25 mouse cellular contexts compared by ENCODE assay signal in genomic region chr2:181142703-181143135, GRCm38 (mm10). TPM values are rescaled to one million over a fixed set of nuclear protein-coding genes. Genes with fewer than 3 reads are reported as not detected.
DNase-seq lines count a peak whose midpoint lies in the region; ATAC-seq and TF ChIP-seq lines count a peak whose summit lies in the region.
"Had no signal": no experiment of that assay in that cellular context is flagged by ENCODE, and none has a peak within 500 bp of the region (broad histone marks: within the 10 kb centered on the region; RNA-seq: fewer than 3 reads in every experiment).

No protein-coding gene starts in this region.

- peak; percentile 47 for DNase-seq in gastrocnemius, adult 2 months
- no peak for DNase-seq in gastrocnemius, postnatal 36 days
- peak; percentile 43 for DNase-seq in right cerebral cortex, postnatal 4 days
- no peak for DNase-seq in right cerebral cortex, postnatal 14 days
- DNase-seq in left cerebral cortex, adult 9 months (ENCODE audit: low spot score in 2 of 2), result peak; percentile 71 to 76
- DNase-seq in spleen, postnatal 36 days (ENCODE audit: low spot score in 2 of 2), result no peak
- DNase-seq in liver, embryonic 11.5 days (ENCODE audit: low spot score), result no peak
- DNase-seq: embryo, embryonic 11 days; gastrocnemius, postnatal 14 days; heart, adult 2 months; heart, postnatal 36 days; thymus, postnatal 36 days had no signal

- H3K27ac ChIP-seq in gastrocnemius, adult 2 months, result no peak overlapping the region
- H3K27ac ChIP-seq in liver, embryonic 11.5 days (ENCODE audit: low read depth, low read length), result no peak overlapping the region
- H3K27ac ChIP-seq: embryonic facial prominence, embryonic 15.5 days; heart, adult 2 months; hindbrain, embryonic 15.5 days; limb, embryonic 15.5 days; midbrain, embryonic 12.5 days; neural tube, embryonic 12.5 days had no signal

- no peaks in the 10 kb centered on the region for H3K9me3 ChIP-seq in liver, embryonic 11.5 days (ENCODE audit: control insufficient read depth, low read length)
- H3K9me3 ChIP-seq: embryonic facial prominence, embryonic 15.5 days; hindbrain, embryonic 15.5 days; limb, embryonic 15.5 days; midbrain, embryonic 12.5 days; neural tube, embryonic 12.5 days had no signal

- intact Hi-C loops in gastrocnemius, adult 2 months (cut with DNase I), result no loop called here
- intact Hi-C loops in gastrocnemius, postnatal 36 days (cut with DNase I), result no loop called here

- no peak overlapping the region for H3K4me2 ChIP-seq in liver, embryonic 11.5 days
- H3K4me2 ChIP-seq: embryonic facial prominence, embryonic 15.5 days; hindbrain, embryonic 15.5 days; limb, embryonic 15.5 days; midbrain, embryonic 12.5 days; neural tube, embryonic 12.5 days had no signal

- peaks cover 23% of the 10 kb centered on the region for H3K27me3 ChIP-seq in liver, embryonic 11.5 days (replicated peaks; ENCODE audit: control insufficient read depth, insufficient read depth, low read length)

- H3K4me1 ChIP-seq in liver, embryonic 11.5 days (replicated peaks; ENCODE audit: control insufficient read depth, insufficient read depth, low read length), result no peaks in the 10 kb centered on the region

- 60% methylated on average over 8 of the region's 8 CpGs for WGBS in liver, embryonic 11.5 days

- TF ChIP-seq CTCF in gastrocnemius, adult 2 months (IDR thresholded peaks at IDR 0.05), result no peak

- no peak overlapping the region for H3K4me3 ChIP-seq in gastrocnemius, adult 2 months
- no peak overlapping the region for H3K4me3 ChIP-seq in liver, embryonic 11.5 days (ENCODE audit: low read depth, low read length)
- H3K4me3 ChIP-seq: embryonic facial prominence, embryonic 15.5 days; heart, adult 2 months; hindbrain, embryonic 15.5 days; limb, embryonic 15.5 days; midbrain, embryonic 12.5 days; neural tube, embryonic 12.5 days had no signal

- H3K36me3 ChIP-seq in liver, embryonic 11.5 days (ENCODE audit: control insufficient read depth, insufficient read depth, low read length), result no peaks in the 10 kb centered on the region
- H3K36me3 ChIP-seq: embryonic facial prominence, embryonic 15.5 days; limb, embryonic 15.5 days; midbrain, embryonic 12.5 days; neural tube, embryonic 12.5 days had no signal

- no peak for ATAC-seq in liver, embryonic 11.5 days (replicated peaks; ENCODE audit: low FRiP score)
- ATAC-seq: intestine, embryonic 16.5 days; lung, postnatal 0 days had no signal

- no peak overlapping the region for H3K9ac ChIP-seq in liver, embryonic 11.5 days (ENCODE audit: low read depth, low read length)
- H3K9ac ChIP-seq: embryonic facial prominence, embryonic 15.5 days; hindbrain, embryonic 15.5 days; limb, embryonic 15.5 days; midbrain, embryonic 12.5 days; neural tube, embryonic 12.5 days had no signal

RNA-seq across cellular contexts. Expression of gene Kcnq2, which starts 7.6 kb away (rescaled TPM):
- total RNA-seq in gastrocnemius, adult 2 months (2021), result not detected
- not detected for total RNA-seq in gastrocnemius, postnatal 36 days (2021)
- 0.15 and 0.18 TPM in 2 replicates for polyA plus RNA-seq in liver, embryonic 11.5 days (2014; fragmentation: Nextera tagmentation; extraction: Ambion mirVana)
- total RNA-seq: heart, postnatal 36 days had no signal
- polyA plus RNA-seq: kidney, embryonic 14.5 days; lung, postnatal 0 days had no signal

RNA-seq across cellular contexts. Expression of gene Eef1a2, which starts 14.1 kb away (rescaled TPM):
- total RNA-seq in gastrocnemius, adult 2 months (2021), result 1,000 to 10,000 TPM; 2,005 to 2,177 TPM
- total RNA-seq in gastrocnemius, postnatal 36 days (2021), result 1,000 to 10,000 TPM; 2,073 to 2,141 TPM
- not detected in 2 replicates for polyA plus RNA-seq in liver, embryonic 11.5 days (2014; fragmentation: Nextera tagmentation; extraction: Ambion mirVana)
- polyA plus RNA-seq: kidney, embryonic 14.5 days; limb, embryonic 15.5 days; liver, embryonic 16.5 days had no signal

RNA-seq across cellular contexts. Expression of gene Ppdpf, which starts 44.3 kb away (rescaled TPM):
- 10 to 100 TPM; 39.1 to 46.2 TPM for total RNA-seq in gastrocnemius, adult 2 months (2021)
- 10 to 100 TPM; 40.4 to 45.1 TPM for total RNA-seq in gastrocnemius, postnatal 36 days (2021)
- 172 and 179 TPM in 2 replicates for polyA plus RNA-seq in liver, embryonic 11.5 days (2014; fragmentation: Nextera tagmentation; extraction: Ambion mirVana)

RNA-seq across cellular contexts. Expression of gene Ptk6, which starts 59.9 kb away (rescaled TPM):
- not detected for total RNA-seq in gastrocnemius, adult 2 months (2021)
- not detected for total RNA-seq in gastrocnemius, postnatal 36 days (2021)
- polyA plus RNA-seq in liver, embryonic 11.5 days (2014; fragmentation: Nextera tagmentation; extraction: Ambion mirVana), result not detected in 2 replicates
- total RNA-seq: adrenal gland, adult 18-20 months; adrenal gland, postnatal 4 days; gastrocnemius, postnatal 14 days; layer of hippocampus, adult 18-20 months had no signal
- polyA plus RNA-seq: heart, adult 2 months; heart, embryonic 14.5 days; hindbrain, embryonic 15.5 days; kidney, embryonic 14.5 days; midbrain, embryonic 12.5 days; neural tube, embryonic 12.5 days had no signal

Comparison
In these comparisons a context has a peak if more than half of its experiments do, and no peak if none do; other contexts are left out.
1. DNase-seq: peak in gastrocnemius, adult 2 months (single experiment), right cerebral cortex, postnatal 4 days (single experiment) and left cerebral cortex, adult 9 months (2 of 2); none in gastrocnemius, postnatal 36 days (0 of 2), right cerebral cortex, postnatal 14 days (single experiment), spleen, postnatal 36 days (0 of 2) and liver, embryonic 11.5 days (single experiment).